Mouse (Mus musculus) thymus, adult 18-20 months (tissue): Measurements from ENCODE around the gene Ring1.

ENCODE experiments used
- DNase-seq, 2 experiments: peaks; one replicate each; pipeline ENCODE4 v3.0.0; 2022; ENCODE audit warnings: mixed read lengths in 2 of 2

Ring1 gene

DNA sequence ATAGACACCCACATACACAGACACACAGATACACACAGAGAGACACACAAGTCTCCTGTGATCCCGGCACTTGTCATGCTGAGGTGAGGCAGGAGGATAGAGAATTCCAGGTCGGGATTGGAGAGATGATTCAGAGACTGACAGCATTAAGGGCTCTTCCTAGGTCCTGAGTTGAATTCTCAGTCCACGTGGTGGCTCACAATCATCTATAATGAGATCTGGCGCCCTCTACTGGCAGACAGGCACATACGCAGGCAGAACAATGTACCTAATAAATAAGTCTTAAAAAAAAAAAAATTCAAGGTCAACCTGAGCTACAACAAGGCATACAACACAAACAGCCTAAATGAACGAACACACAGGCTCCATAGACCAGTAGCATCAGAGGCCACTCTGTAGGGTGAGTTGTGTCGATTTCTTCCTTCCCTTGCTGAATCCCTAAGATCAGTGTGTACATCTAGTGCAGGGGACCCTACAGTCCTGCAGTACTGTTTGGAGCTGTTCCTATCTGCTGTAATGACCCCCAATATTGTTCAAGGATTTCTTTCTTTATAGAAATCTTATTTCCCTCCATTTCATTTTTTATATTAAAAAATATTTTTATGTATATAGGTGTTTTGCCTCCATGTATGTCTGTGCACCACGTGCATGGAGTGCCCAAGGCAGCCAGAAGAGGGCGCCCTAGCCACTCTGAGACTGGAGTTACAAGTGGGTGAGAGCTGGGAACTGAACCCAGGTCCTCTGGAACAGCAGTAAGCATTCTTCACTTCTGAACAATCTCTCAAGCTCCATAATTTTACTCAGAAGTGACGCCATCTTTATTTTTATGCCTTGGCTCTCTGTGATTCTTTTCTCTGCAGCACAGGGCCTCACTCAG is 32.5 kb downstream of the Ring1 start:
- no peak for DNase-seq

GRCm38 (mm10) chr17:33982136-33982535 is 42.3 kb downstream of the Ring1 start:
- peak in 1 of 2 experiments; percentile 63 for DNase-seq

GRCm38 (mm10) chr17:33981192-33981909 is 43.1 kb downstream of the Ring1 start:
- DNase-seq, result peak; percentile 77 to 88

DNA sequence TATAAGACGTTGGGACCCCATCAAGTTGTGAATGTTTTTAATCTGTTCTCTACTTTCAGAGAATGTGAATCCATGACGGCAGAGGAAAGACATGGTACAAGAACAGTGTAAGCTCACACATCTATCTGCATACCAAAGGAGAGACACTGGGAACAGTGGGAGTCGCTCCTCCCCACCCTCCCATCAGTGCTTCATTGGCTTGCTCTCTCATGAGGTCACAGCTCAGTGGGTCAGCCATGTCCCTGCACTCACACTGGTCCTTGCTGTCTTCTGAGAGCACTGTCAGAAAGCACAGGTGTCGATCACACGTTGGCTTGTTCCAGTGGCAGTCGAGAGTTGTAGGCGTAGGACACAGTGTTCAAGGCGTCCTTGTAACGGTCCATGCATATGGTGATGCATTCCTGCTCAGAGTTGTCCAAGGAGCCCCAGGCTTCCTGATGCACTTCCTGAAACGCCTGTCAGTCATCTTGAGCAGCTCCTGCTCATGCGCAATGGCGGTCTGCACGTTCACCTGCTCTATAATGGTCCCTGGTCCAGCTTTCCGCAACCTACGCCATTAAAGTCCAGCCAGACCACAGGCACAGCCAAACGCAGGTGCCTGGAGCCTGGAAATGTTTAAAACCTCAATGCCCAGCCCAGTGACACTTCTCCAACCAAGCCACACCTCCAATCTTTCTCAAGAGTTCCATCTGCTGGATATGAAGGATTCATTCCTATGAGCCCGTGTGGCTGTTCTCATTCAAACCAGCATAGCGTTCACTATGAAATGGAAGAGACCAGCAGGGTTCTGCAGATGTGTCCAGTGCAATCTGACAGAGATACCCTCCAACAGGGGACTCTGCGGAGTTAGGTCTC is 44.1 kb downstream of the Ring1 start:
- DNase-seq, result no peak

GRCm38 (mm10) chr17:33979512-33980050 is 44.9 kb downstream of the Ring1 start:
- DNase-seq, result no peak

GRCm38 (mm10) chr17:33978631-33979031 is 45.8 kb downstream of the Ring1 start:
- peak; percentile 60 to 73 for DNase-seq

DNA sequence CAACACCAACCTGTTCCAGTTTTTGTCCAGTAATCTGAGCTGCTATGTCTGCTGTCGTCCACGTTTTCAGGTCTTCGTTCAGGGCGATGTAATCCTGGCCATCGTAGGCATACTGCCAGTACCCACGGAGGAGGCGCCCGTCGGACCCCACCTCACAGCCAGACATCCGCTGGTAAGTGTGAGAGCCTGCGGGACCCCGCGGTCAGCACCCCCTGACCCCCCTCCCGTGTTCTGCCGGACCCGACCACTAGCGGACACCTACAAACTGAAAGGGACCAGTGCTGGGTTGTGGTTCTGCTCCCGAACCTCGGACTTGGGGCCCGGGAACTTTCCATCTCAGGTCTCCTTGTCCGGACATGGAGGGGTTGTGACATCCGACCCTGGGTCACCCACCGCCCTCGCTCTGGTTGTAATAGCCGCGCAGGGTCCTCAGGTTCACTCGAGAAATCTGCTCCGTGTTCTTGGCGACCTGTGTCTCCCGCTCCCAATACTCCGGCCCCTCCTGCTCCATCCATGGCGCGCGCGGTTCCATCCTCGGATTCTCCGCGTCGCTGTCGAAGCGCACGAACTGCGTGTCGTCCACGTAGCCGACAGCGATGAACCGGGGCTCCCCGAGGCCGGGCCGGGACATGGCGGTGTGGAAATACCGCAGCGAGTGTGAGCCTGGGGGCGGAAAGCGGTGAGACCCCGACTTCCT is 46.5 kb downstream of the Ring1 start:
- DNase-seq, result no peak

DNA sequence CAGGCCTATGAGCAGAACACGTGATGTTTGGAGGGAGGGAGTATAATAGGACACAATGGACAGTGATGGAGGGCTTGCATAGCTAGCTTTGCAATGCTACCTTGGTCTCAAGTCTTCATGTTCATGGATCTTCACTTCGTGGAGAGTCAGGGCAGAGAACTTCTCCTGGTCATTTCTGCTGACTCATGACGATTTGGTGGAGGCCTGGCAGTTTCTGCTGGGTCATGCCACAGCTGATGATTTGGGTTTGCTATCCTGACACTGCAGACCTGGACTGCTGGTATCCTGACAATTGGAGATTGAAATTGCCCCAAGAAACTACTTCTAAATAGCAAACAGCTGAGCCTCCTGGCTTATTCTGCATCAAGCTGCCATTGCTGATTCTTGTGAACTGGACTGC is 50.9 kb downstream of the Ring1 start:
- DNase-seq, result no peak

DNA sequence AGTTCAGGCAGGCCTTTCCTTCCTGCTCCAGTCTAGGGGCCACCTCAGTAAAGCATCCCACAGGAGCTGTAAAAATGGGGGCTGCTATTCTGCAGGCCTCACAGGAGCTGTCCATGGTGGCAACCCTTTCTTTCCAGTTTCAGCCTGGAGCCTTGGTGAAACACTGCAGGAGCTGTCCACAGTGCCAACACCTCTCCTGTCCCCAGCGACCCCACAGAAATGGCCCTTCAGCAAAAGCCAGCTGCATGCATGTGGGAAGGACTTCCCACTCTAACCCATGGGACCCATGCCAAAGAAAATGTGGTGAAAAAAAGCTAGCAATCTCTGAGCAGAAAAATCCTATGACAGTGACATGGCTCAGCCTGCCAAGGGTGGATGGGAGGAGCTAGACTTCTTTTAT is 51.8 kb downstream of the Ring1 start:
- DNase-seq, result no peak
